Comparison of ENCODE assay signal across 17 mouse cellular contexts in the genomic region with DNA sequence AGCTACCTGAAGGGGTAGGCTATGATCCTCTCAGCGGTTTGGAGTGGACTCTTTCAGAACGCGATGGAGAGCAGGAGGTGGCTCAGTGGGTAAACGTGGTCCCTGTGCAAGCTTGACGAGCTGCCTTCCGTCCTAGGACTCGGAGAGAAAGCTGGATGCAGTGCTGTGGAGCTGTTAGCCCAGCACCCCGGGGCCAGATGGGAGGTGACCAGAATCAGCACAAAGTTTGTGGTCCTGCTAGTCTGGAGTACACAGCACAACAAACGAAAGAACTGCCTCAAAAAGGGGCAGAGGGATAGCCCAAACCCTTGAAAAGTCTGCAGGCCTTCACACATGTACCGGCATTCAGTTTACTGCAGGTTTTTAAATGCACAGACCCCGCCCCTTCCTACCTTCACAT.
"Had no signal": no experiment of that assay in that cellular context is flagged by ENCODE, and none has a peak within 500 bp of the region (broad histone marks: within the 10 kb centered on the region; RNA-seq: fewer than 3 reads in every experiment).

No protein-coding gene starts in this region.

- H3K27ac ChIP-seq: midbrain, embryonic 10.5 days; midbrain, embryonic 12.5 days; neural tube, embryonic 13.5 days; neural tube, embryonic 15.5 days; stomach, embryonic 15.5 days; stomach, postnatal 0 days had no signal

- H3K27me3 ChIP-seq: midbrain, embryonic 12.5 days; neural tube, embryonic 13.5 days; neural tube, embryonic 15.5 days; stomach, embryonic 15.5 days had no signal

- H3K9me3 ChIP-seq: midbrain, embryonic 10.5 days; midbrain, embryonic 12.5 days; neural tube, embryonic 13.5 days; neural tube, embryonic 15.5 days; stomach, embryonic 15.5 days had no signal

- DNase-seq: lung, adult 18-20 months; lung, embryonic 14.5 days; lung, postnatal 10 days; lung, postnatal 4 days; midbrain, embryonic 14.5 days; retina, postnatal 1 day; right cerebral cortex, adult 18-20 months; thymus, adult 2 months; thymus, postnatal 25 days; thymus, postnatal 4 days had no signal

- H3K4me3 ChIP-seq: midbrain, embryonic 10.5 days; midbrain, embryonic 12.5 days; myocyte; neural tube, embryonic 13.5 days; neural tube, embryonic 15.5 days; stomach, embryonic 15.5 days had no signal

- H3K9ac ChIP-seq: lung, embryonic 14.5 days; midbrain, embryonic 12.5 days; neural tube, embryonic 13.5 days; neural tube, embryonic 15.5 days; stomach, embryonic 15.5 days had no signal

- H3K4me1 ChIP-seq: midbrain, embryonic 10.5 days; midbrain, embryonic 12.5 days; neural tube, embryonic 13.5 days; neural tube, embryonic 15.5 days; stomach, embryonic 15.5 days had no signal
